Mouse (Mus musculus): ENCODE measurements around the gene 4930519G04Rik. TPM values are rescaled to one million over a fixed set of nuclear protein-coding genes. Genes with fewer than 3 reads are reported as not detected.

Gene 4930519G04Rik
- polyA plus RNA-seq, 1 experiment from 2014 or later, result not detected

DNA sequence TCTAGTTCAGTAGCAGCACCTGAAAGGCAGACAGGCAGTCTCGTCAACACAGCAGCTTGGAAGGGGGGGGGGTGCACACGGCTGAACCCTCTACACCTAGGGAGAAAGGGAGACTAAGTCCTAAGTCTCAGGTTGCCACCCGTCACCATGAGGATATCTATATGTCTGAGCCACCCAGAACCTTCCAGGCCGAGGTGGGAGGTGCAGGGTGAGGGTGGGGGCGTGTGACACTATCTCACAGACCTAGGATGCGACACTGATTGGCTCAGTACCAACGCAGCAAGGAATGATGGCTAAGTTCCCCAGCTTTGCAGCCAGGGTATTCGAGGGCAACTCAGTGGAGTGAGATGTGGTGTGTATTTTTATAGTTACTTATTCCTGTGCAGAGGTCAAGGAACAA lies 45.1 kb upstream of the 4930519G04Rik start:
- no peak overlapping the region for H3K4me3 ChIP-seq (ENCODE audit: low read depth, low read length)
- peaks cover 22% of the 10 kb centered on the region for H3K4me1 ChIP-seq (ENCODE audit: control insufficient read depth, insufficient read depth, low read length)
- H3K9me3 ChIP-seq (replicated peaks; ENCODE audit: control insufficient read depth, low read length), result no peaks in the 10 kb centered on the region
- 0 out of 2 replicates have a peak, but pooled peaks cover 5% of the 10 kb centered on the region for H3K36me3 ChIP-seq (ENCODE audit: control insufficient read depth, insufficient read depth, low read length)
- H3K27ac ChIP-seq (ENCODE audit: low read depth, low read length), result no peak overlapping the region
- no peak overlapping the region for H3K9ac ChIP-seq (ENCODE audit: low read depth, low read length)
- no peak overlapping the region for H3K4me2 ChIP-seq
- 77% methylated on average over 8 of the region's 8 CpGs for WGBS (ENCODE audit: insufficient replicate concordance)
- H3K27me3 ChIP-seq (ENCODE audit: control insufficient read depth, insufficient read depth, low read length), result no peaks in the 10 kb centered on the region
- ATAC-seq (replicated peaks; ENCODE audit: insufficient number of reproducible peaks, low FRiP score, low TSS enrichment), result no peak

DNA sequence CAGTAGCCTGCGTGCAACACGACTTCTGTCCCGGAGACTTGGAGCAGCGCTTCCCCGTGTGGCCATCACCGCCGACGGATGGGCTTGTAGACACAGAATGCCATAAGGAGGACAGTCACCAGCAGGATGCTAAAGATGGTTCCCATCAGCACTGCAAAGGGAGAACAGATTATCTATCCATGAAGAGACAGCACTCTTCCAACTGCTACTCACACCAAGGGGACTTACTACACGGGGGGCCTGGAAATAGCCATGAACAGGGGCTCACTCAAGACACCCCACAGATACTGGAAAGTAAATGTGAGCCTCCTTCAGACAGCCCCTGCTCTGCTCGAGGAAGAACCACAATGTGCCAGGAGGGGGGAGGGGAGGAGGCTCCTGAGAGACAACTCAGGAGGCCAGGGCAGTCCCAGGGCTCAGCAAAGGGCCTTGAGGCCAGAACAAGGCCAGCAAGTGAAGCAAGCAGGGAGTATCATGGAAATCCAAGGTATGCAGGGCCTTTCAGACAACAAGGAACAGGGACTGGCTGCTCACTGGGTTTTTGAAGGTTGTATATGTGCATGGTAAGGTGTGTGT lies 44.2 kb upstream of the 4930519G04Rik start:
- Histone ChIP-seq H3K27ac (ENCODE audit: low read depth, low read length) (no peak overlapping the region), H3K9ac (ENCODE audit: low read depth, low read length) (no peak overlapping the region), H3K36me3 (ENCODE audit: control insufficient read depth, insufficient read depth, low read length) (0 out of 2 replicates have a peak, but pooled peaks cover 4% of the 10 kb centered on the region), H3K4me3 (ENCODE audit: low read depth, low read length) (no peak overlapping the region), H3K4me2 (no peak overlapping the region), H3K4me1 (ENCODE audit: control insufficient read depth, insufficient read depth, low read length) (peaks cover 22% of the 10 kb centered on the region), H3K27me3 (ENCODE audit: control insufficient read depth, insufficient read depth, low read length) (no peaks in the 10 kb centered on the region), H3K9me3 (replicated peaks; ENCODE audit: control insufficient read depth, low read length) (no peaks in the 10 kb centered on the region)
- 76% methylated on average over 10 of the region's 10 CpGs for WGBS (ENCODE audit: insufficient replicate concordance)
- no peak for ATAC-seq (replicated peaks; ENCODE audit: insufficient number of reproducible peaks, low FRiP score, low TSS enrichment)

DNA sequence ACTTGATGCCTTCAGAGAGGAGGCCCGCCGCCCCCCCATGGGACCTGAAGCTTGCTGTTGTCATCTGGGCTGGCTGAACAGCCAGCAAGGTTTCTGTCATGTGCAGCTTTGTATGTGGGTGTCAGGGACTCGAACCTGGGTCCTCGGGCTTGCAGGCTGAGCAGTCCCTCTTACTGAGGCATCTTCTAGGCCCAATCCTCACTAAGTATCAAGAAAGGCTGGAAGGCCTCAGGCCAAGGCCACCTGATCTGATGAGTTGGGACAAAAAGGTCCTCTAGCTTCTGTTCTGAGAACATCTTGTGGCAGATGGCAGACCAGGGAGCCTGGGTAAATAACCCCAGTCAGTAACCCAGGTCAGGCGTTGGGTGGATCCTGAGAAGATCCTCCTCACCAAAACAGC lies 43.6 kb upstream of the 4930519G04Rik start:
- H3K27me3 ChIP-seq (ENCODE audit: control insufficient read depth, insufficient read depth, low read length), result no peaks in the 10 kb centered on the region
- 83% methylated on average over 5 of the region's 5 CpGs for WGBS (ENCODE audit: insufficient replicate concordance)
- H3K36me3 ChIP-seq (ENCODE audit: control insufficient read depth, insufficient read depth, low read length), result no peaks in the 10 kb centered on the region
- peaks cover 22% of the 10 kb centered on the region for H3K4me1 ChIP-seq (ENCODE audit: control insufficient read depth, insufficient read depth, low read length)
- no peak overlapping the region for H3K27ac ChIP-seq (ENCODE audit: low read depth, low read length)
- no peak overlapping the region for H3K4me3 ChIP-seq (ENCODE audit: low read depth, low read length)
- no peak for ATAC-seq (replicated peaks; ENCODE audit: insufficient number of reproducible peaks, low FRiP score, low TSS enrichment)
- H3K9me3 ChIP-seq (replicated peaks; ENCODE audit: control insufficient read depth, low read length), result no peaks in the 10 kb centered on the region
- H3K9ac ChIP-seq (ENCODE audit: low read depth, low read length), result no peak overlapping the region
- H3K4me2 ChIP-seq, result no peak overlapping the region

DNA sequence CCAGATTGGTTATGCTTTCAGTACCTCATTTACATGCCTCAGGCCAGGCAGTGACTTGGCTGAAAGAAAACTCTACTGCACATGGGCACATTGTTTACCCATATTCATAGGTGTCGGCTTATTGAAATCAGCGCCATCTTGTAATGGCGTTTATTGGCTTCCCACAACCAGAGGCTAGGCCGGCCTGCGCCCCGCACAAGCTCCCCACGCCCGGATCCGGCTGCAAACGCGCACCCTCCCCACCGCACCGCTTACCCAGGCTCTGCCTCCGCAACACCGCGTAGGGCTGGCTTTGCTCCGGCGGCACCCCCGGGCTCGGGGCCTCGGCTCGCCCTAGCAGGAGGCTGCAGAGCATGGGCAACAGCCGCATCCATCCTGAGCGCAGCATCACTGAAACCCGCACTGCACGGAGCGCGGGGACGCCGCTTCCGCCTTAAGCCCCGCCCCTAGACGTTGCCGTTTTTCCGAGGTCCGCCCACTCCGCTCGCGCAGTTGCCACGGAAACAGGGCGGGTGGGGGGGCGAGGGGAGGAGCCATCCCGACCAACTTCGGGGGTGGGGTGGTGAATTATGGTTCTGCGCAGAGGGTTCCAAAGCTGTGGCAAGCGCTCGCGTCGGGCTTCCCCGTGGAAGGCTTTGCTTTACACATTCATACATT lies 39.8 kb upstream of the 4930519G04Rik start:
- ATAC-seq (replicated peaks; ENCODE audit: insufficient number of reproducible peaks, low FRiP score, low TSS enrichment), result peak; percentile 88
- H3K4me3 ChIP-seq (ENCODE audit: low read depth, low read length), result peak overlapping the region; percentile 84
- under 1% methylated on average over 48 of the region's 50 CpGs for WGBS (ENCODE audit: insufficient replicate concordance)

DNA sequence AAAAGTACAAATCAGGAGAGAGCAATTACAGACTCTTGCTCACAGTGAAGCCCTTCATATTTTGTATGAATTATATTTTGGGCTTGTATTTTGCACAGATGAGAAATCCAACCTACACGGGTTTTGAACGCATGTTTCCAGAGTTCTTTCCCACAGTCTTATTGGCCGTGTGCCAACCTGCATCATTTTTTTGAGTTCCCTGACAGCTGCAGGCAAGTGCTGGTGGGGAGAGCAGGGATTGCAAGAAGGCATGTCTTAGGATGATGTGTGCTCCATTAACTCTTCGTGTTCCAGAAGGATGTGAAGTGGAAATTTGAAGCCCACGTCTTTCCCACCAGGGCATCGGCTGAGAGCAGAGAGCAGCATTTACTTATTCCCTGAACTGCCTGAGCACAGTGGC lies 36.9 kb upstream of the 4930519G04Rik start:
- Histone ChIP-seq H3K27ac (ENCODE audit: low read depth, low read length) (no peak overlapping the region), H3K4me3 (ENCODE audit: low read depth, low read length) (no peak overlapping the region), H3K4me1 (ENCODE audit: control insufficient read depth, insufficient read depth, low read length) (no peaks in the 10 kb centered on the region), H3K9ac (ENCODE audit: low read depth, low read length) (no peak overlapping the region), H3K27me3 (ENCODE audit: control insufficient read depth, insufficient read depth, low read length) (no peaks in the 10 kb centered on the region), H3K4me2 (no peak overlapping the region), H3K36me3 (ENCODE audit: control insufficient read depth, insufficient read depth, low read length) (no peaks in the 10 kb centered on the region), H3K9me3 (replicated peaks; ENCODE audit: control insufficient read depth, low read length) (no peaks in the 10 kb centered on the region)
- ATAC-seq (replicated peaks; ENCODE audit: insufficient number of reproducible peaks, low FRiP score, low TSS enrichment), result no peak
- WGBS (ENCODE audit: insufficient replicate concordance), result 66% methylated on average over 6 of the region's 6 CpGs

More for the DNA sequence above, 39.8 kb upstream of the 4930519G04Rik start:
- Histone ChIP-seq H3K4me1 (ENCODE audit: control insufficient read depth, insufficient read depth, low read length) (no peaks in the 10 kb centered on the region), H3K9me3 (replicated peaks; ENCODE audit: control insufficient read depth, low read length) (no peaks in the 10 kb centered on the region), H3K9ac (ENCODE audit: low read depth, low read length) (peak overlapping the region; percentile 84), H3K27ac (ENCODE audit: low read depth, low read length) (peak overlapping the region; percentile 46; the same call in 1 of the 2 replicates), H3K36me3 (ENCODE audit: control insufficient read depth, insufficient read depth, low read length) (no peaks in the 10 kb centered on the region), H3K4me2 (peak overlapping the region; percentile 73), H3K27me3 (ENCODE audit: control insufficient read depth, insufficient read depth, low read length) (no peaks in the 10 kb centered on the region)

DNA sequence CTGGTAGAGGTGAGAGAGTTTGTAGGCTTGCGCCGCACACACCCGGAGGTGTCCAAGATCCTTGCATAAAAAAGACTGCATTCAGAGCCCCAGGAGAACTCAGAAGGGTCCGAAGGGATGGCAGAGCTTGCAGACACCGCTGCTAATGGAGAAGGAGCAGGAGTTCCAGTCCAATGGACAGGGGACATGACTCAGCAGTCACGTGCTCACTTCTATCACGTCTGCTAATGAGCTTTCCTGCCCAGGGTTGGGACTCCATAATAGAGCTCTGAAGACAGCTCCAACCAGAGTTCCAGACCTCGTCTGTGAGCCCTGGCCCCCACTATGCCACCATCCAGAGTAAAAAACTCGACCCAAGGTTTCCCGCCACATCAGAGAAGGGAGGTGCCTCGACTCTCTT lies 35.3 kb upstream of the 4930519G04Rik start:
- WGBS (ENCODE audit: insufficient replicate concordance), result 70% methylated on average over 10 of the region's 11 CpGs
- Histone ChIP-seq H3K36me3 (ENCODE audit: control insufficient read depth, insufficient read depth, low read length) (no peaks in the 10 kb centered on the region), H3K4me1 (ENCODE audit: control insufficient read depth, insufficient read depth, low read length) (no peaks in the 10 kb centered on the region), H3K4me2 (no peak overlapping the region), H3K9ac (ENCODE audit: low read depth, low read length) (no peak overlapping the region), H3K27me3 (ENCODE audit: control insufficient read depth, insufficient read depth, low read length) (no peaks in the 10 kb centered on the region), H3K4me3 (ENCODE audit: low read depth, low read length) (no peak overlapping the region), H3K9me3 (replicated peaks; ENCODE audit: control insufficient read depth, low read length) (no peaks in the 10 kb centered on the region), H3K27ac (ENCODE audit: low read depth, low read length) (no peak overlapping the region)
- ATAC-seq (replicated peaks; ENCODE audit: insufficient number of reproducible peaks, low FRiP score, low TSS enrichment), result no peak

DNA sequence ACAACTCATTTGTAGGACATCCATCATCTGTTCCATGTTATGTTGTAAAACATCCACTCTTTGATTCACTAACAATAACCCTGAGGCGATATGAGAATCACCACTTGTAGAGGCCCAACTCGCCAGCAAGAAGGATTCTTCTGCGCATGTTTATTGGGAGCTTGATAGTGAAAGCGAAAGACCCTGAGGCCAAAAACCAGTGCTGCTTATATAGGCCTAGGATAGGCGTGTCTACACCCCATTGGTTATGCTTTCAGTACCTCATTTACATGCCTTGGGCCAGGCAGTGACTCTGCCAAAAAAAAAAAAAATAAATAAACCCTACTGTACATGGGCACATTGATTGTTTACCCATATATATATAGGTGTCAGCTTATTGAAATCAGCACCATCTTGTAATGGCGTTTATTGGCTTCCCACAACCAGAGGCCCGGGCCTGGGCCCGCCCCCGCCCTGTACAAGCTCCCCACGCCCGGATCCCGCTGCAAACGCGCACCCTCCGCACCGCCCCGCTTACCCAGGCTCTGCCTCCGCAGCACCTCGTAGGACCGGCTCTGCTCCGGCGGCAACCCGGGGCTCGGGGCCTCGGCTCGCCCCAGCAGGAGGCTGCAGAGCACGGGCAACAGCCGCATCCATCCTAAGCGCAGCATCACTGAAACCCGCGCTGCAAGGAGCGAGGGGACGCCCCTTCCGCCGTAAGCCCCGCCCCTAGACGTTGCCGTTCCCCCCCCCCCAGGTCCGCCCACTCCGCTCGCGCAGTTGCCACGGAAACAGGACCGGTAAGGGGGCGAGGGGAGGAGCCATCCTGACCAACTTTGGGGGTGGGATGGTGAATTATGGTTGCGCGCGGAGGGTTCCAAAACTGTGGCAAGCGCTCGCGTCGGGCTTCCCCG lies 30.4 kb upstream of the 4930519G04Rik start, which contains the start of gene 1500011B03Rik:
TSS of gene 1500011B03Rik (minus strand) at position 673 of the 893 bp plus-strand sequence.
- Histone ChIP-seq H3K27ac (ENCODE audit: low read depth, low read length) (peak within 1 kb of the TSS; percentile 54), H3K4me3 (ENCODE audit: low read depth, low read length) (peak within 1 kb of the TSS; percentile 82), H3K4me2 (peak within 1 kb of the TSS; percentile 78), H3K36me3 (ENCODE audit: control insufficient read depth, insufficient read depth, low read length) (no peaks in the 10 kb centered on the region), H3K9me3 (replicated peaks; ENCODE audit: control insufficient read depth, low read length) (no peaks in the 10 kb centered on the region), H3K9ac (ENCODE audit: low read depth, low read length) (peak within 1 kb of the TSS; percentile 74), H3K27me3 (ENCODE audit: control insufficient read depth, insufficient read depth, low read length) (no peaks in the 10 kb centered on the region), H3K4me1 (ENCODE audit: control insufficient read depth, insufficient read depth, low read length) (peaks cover 2% of the 10 kb centered on the region; the same call in 1 of the 2 replicates)
- ATAC-seq (replicated peaks; ENCODE audit: insufficient number of reproducible peaks, low FRiP score, low TSS enrichment), result peak; percentile 69
- WGBS (ENCODE audit: insufficient replicate concordance), result 8% methylated on average over 53 of the region's 53 CpGs

DNA sequence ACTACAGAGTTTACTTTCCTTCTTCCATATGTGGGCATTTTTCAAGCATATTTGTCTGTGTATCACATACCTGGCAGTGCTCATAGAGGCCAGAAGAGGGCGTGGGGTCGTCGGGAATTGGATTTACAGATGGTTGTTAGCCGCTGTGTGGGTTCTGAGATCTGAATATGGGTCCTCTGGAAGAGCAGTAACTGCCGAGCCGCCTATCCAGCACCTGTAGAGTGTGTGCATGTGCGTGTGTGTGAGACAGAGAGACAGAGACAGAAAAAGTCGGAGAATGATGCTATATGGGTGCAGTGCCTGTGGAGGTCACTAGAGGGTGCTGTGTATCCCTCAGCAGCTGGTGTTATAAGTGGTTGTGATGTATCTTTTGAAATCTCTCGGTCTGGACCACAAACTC lies 29.3 kb upstream of the 4930519G04Rik start:
- H3K4me3 ChIP-seq (ENCODE audit: low read depth, low read length), result 0 out of 2 replicates have a peak overlapping the region, but pooled peaks have one; percentile 0
- H3K4me1 ChIP-seq (ENCODE audit: control insufficient read depth, insufficient read depth, low read length), result peaks cover 2% of the 10 kb centered on the region; the same call in 1 of the 2 replicates
- H3K27ac ChIP-seq (ENCODE audit: low read depth, low read length), result no peak overlapping the region
- no peaks in the 10 kb centered on the region for H3K36me3 ChIP-seq (ENCODE audit: control insufficient read depth, insufficient read depth, low read length)
- no peak overlapping the region for H3K9ac ChIP-seq (ENCODE audit: low read depth, low read length)
- no peaks in the 10 kb centered on the region for H3K9me3 ChIP-seq (replicated peaks; ENCODE audit: control insufficient read depth, low read length)
- H3K27me3 ChIP-seq (ENCODE audit: control insufficient read depth, insufficient read depth, low read length), result no peaks in the 10 kb centered on the region
- ATAC-seq (replicated peaks; ENCODE audit: insufficient number of reproducible peaks, low FRiP score, low TSS enrichment), result no peak
- H3K4me2 ChIP-seq, result no peak overlapping the region
- 16% methylated on average over 9 of the region's 9 CpGs for WGBS (ENCODE audit: insufficient replicate concordance)
